Mouse (Mus musculus) retina, adult 2 months (tissue): ENCODE measurements around the gene Negr1.

Experiments
- DNase-seq: peaks from one replicate; pipeline ENCODE4 v3.0.0-alpha.2; 2012; ENCODE audit warnings: low read depth, low spot score

Gene Negr1

DNA sequence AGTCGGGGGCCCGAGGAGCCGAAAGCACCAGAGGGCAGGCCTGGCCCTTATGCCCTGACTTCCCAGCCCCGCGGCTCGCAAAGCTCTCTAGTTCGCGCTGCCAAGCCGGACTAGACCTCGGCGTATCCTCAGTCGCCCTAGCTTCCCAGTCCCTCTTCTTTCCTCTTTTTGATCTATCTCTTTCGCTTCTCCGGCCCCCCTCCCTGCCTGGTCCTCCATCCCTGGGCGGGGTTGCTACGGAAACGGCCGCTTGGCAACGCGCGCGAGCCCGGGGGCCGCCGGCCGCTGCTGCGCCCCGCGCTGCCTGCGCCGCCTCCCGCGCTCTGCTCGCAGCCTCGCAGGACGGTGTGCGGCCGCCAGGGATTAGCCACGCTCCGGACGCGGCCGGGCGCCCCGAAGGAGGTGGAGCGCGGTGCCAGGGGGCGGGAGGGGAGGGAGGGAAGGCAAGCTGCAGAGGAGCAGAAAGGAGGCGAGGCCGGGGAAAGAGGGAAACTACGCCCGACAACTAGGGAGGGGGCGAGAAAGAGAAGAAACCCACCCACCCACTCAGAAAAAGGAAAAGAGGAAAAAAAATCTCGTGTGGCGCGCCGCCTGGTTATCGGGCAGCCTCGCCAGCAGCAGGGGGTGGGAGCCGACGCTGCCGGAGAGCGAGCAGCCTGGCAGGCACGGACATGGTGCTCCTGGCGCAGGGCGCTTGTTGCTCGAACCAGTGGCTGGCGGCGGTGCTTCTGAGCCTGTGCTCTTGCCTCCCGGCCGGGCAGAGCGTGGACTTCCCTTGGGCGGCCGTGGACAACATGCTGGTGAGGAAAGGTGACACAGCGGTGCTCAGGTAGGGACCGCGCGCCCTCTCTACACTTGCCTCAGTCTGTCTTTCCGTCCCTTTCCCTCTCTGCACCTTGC lies at the start of gene Negr1:
Negr1 (plus strand) TSS at position 271 of the 900 bp plus-strand sequence.
- DNase-seq: peak; percentile 71

GRCm38 (mm10) chr3:156526461-156526933 lies 35.1 kb upstream of the Negr1 start:
- DNase-seq: no peak

GRCm38 (mm10) chr3:156527231-156527995 lies 34.2 kb upstream of the Negr1 start:
- no peak for DNase-seq

DNA sequence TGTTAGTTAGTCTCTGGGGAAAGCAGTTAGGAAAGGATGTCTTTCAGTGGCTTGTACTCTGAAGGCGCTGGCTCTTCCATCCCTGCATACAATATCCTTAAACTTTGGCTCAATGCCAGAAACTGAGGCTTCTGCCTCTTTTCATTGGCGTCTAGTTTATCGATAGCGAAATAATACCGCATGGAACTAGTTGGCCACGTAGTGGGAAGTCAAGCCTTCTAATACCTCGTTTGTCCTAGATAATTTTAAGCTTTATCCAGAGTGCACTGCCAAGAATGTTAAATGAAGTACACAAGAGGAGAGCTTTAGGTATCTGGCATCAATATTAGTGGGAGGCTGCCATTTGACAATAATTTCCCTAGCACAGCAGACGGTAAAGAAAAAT lies 2.2 kb upstream of the Negr1 start:
- DNase-seq: peak; percentile 33

- DNase-seq: peak; percentile 42
Observed at GRCm38 (mm10) chr3:156559826-156560471, 1.6 kb upstream of the Negr1 start.

DNA sequence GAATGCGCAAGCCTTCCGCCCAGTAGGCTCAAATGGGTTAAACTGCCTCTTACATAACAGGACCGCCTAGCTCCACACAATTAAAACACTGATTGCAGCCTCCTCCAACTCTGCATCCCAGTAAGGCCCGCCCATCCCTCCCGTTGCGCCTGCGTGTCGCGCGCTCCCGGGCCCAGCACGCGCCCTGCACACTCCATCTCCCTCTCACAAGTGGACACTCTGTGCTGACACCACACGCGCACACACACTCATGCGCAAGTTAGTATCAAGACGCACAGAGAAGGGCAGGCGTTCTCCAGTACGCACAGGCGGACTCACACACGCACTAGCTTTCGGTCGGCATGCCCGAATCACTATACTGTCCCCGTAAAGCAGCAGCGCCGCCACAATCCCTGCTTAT lies 828 bp upstream of the Negr1 start:
- DNase-seq: peak; percentile 82

- no peak for DNase-seq
Observed at GRCm38 (mm10) chr3:156562424-156562785, 811 bp downstream of the Negr1 start.

GRCm38 (mm10) chr3:156562796-156563195 lies 1.2 kb downstream of the Negr1 start:
- no peak for DNase-seq

GRCm38 (mm10) chr3:156563353-156563752 lies 1.8 kb downstream of the Negr1 start:
- no peak for DNase-seq

- no peak for DNase-seq
Observed at GRCm38 (mm10) chr3:156573465-156573864, 11.9 kb downstream of the Negr1 start.

- DNase-seq: no peak
Observed at GRCm38 (mm10) chr3:156576292-156576691, 14.7 kb downstream of the Negr1 start.

GRCm38 (mm10) chr3:156590612-156591011 lies 29.0 kb downstream of the Negr1 start:
- DNase-seq: no peak

DNA sequence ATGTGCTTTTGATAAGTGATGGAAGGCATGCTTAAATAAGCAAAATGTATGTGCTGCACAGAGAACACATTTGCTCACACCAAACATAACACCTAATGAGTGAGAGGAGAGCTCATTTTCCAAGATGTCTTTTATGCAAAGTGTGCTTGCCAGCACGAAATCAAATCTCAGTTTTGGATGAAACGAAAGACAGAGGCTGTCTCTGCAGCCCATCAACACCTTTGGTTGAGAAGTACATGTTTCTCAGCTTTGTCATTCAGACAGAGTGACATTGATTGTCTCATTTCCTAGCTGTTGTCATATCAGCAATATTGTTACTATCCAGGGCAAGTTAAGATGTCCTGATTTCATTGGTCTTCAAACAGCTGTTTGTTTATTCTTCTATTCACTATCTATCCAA lies 29.5 kb downstream of the Negr1 start:
- no peak for DNase-seq

DNA sequence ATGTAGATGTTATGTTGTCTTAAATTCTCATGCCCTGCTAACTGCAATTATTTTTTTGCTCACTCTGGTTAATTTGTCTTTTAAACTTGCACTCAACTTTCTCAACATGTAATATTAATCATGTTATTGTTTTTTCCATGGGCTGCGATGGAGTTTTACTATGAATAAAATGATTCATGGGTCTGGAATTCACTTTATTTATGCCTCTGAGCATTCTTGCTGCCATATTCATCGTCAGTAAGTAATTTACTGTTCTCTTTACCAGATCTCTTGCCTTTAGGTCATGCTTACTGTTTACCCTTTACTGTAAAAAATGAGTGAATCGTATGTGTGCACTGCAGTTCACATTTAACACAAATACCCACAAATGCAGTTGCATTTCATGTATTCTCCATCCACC lies 45.3 kb downstream of the Negr1 start:
- no peak for DNase-seq

- DNase-seq: no peak
Observed at GRCm38 (mm10) chr3:156619921-156620320, 58.3 kb downstream of the Negr1 start.

DNA sequence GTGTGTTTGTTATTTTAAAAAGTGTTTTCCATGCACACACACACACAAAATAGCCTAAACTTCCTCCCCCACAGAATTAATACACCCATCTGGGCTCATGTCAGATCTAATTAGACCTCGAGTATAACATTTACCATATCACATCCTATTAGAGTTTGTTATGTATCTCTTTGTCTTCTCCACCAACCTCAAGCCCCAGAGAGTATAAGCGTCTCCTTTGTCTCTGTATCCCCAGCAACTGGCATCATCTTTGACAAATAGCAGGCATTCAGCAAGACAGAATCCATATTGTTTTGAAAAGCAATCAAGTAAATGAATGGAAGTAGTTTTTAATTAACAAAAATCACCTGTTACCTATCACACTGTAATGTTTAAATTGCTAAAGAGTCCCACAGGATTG lies 67.0 kb downstream of the Negr1 start:
- no peak for DNase-seq

GRCm38 (mm10) chr3:156632942-156633341 lies 71.3 kb downstream of the Negr1 start:
- DNase-seq: no peak

DNA sequence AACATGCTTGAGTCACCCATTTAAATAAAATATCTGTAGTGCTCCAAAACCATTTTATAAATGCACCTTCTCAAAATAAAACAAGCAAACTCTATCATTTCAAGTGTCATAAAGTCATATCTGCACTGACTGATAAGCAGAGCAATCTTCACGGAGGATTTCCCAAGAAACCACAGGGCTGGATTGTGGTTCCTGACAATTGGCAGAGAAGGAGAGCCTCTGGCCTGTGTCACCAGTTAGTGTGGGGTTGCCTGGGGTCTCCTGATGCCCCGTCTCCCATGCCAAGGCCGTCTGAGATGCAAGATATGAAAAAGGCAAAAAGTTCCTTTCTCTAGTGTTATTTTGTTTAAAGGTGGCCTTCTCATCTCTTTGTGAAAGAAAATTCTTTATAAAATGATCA lies 77.8 kb downstream of the Negr1 start:
- no peak for DNase-seq

DNA sequence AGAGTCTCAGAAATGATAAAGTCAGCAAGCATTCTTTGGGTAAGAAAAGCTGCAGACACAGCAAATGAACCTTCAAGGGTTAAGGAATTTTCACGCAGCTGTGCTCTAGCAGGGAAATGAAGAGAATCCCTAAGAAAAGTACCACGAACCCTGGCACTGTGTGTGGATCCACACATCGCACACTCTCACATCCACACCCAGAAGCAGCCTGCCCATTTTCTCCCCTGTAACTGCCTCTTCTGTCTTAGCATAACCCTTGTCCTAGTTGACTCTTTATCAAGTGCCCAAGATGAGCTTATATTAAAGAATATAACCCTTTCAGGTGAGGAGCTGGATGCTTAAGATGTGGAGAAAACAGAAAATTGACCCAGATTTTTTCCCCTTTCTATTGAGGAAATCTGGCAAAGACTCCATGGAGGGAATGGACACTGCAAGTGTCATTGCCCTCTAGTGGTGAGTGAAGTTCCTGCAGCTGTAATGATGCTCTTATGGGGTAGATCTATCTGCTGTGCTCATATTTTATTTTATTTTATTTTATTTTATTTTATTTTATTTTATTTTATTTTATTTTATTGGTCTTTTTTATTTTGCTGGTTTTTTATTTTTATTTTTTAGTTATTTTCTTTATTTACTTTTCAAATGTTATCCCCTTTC lies 82.2 kb downstream of the Negr1 start:
- DNase-seq: peak; percentile 26

DNA sequence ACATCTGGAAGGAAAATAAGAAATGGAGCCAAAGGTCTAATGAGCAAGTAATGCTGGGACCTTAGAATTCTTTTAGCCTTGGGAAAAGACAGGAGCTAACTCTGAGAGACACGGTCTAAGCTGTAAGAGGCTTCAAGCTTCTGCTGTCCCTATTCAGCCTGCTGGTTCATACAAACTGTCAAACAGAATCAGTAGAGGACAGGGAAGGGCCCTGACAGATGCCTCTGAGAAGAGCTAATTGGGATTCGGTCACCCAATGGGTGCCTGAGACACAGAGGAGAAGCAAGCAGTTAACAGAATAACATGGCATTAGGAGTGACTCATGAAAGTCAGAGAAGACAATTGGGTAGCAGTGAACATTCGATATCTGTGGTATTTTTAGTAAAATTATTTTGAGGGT lies 86.8 kb downstream of the Negr1 start:
- DNase-seq: no peak

DNA sequence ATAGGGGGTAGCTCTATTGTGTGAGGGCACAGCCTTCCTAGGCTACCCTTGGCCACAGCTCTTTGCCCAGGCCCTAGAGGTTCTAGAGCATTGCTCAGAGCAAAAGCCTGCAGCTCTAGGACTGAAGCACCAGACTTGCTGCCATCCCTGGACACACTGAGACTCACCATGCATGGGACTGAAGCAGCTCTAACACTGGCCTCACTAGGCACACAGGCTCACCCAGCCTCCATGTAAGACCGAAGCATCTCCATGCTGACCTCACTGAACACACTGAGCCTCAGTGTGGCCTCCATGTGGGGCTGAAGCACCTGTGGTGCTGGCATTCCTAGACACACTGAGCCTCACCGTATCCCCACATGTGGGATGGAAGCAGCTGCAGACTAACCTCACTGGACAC lies 101.0 kb downstream of the Negr1 start:
- DNase-seq: no peak

- no peak for DNase-seq
Observed at GRCm38 (mm10) chr3:156672560-156672959, 111.0 kb downstream of the Negr1 start.
